Mouse (Mus musculus) Patski (cell line): ENCODE measurements at regions not wholly inside any gene's neighbourhood (a gene's known extent, or its start where the extent isn't known, plus 50 kb on each side); places are given as distances from the start of the nearest gene placed in this dataset.

ENCODE experiments used
- ATAC-seq: fragments of 100-300 bp; one replicate; pipeline ENCODE4 v1.8.0; 2021
- CTCF ChIA-PET: fragments of 350-600 bp; sonication (Branson Sonifier 250); formaldehyde crosslinking; loops from one replicate; lab custom pipeline; 2022; ENCODE audit warnings: inconsistent platforms; lab: Charles Lee
- POLR2A ChIA-PET: fragments of 350-600 bp; sonication (Branson Sonifier 250); formaldehyde crosslinking; loops from one replicate; lab custom pipeline; 2022; ENCODE audit warnings: antibody characterized with exemption, inconsistent platforms; lab: Charles Lee
- DNase-seq: peaks from one replicate; pipeline ENCODE4 v3.0.0-alpha.2; 2011; ENCODE audit warnings: low read depth, low spot score
- H3K27me3 ChIP-seq: fragments of 371-371 bp; one replicate; pipeline ENCODE4 v1.5.1; 2021
- CTCF ChIP-seq: fragments of 100-300 bp; IDR thresholded peaks from one replicate; pipeline ENCODE4 v1.5.1; 2021
- in situ Hi-C: fragments of 300-500 bp; cut with MboI; formaldehyde crosslinking; loops from 3 replicates; pipeline ENCODE4 v1.11.1; 2018; ENCODE audit warnings: low pct_unique_long_range_greater_than_20kb, mixed read lengths

GRCm38 (mm10) chr2:138703943-138704541 lies 447.7 kb downstream of the Btbd3 start:
- CTCF ChIA-PET, result no interaction called here
- DNase-seq, result no peak
- ATAC-seq, result no peak
- H3K27me3 ChIP-seq, result no peaks in the 10 kb centered on the region
- no peak for TF ChIP-seq CTCF
- POLR2A ChIA-PET, result no interaction called here
- in situ Hi-C loops, result no loop called here

GRCm38 (mm10) chr2:138708763-138709162 lies 452.4 kb downstream of the Btbd3 start:
- DNase-seq, result no peak
- ChIA-PET CTCF (interaction anchor here (0.9 kb wide), 1 partner anchor 41 kb away, joined by 3 read pairs; no protein-coding TSS in a partner anchor), POLR2A (no interaction called here)
- in situ Hi-C loops, result no loop called here
- no peak for ATAC-seq
- no peak for TF ChIP-seq CTCF
- H3K27me3 ChIP-seq, result no peaks in the 10 kb centered on the region

GRCm38 (mm10) chr2:138733846-138734245 lies 477.5 kb downstream of the Btbd3 start:
- CTCF ChIA-PET, result no interaction called here
- no peaks in the 10 kb centered on the region for H3K27me3 ChIP-seq
- in situ Hi-C loops, result no loop called here
- POLR2A ChIA-PET, result no interaction called here
- ATAC-seq, result no peak
- DNase-seq, result no peak
- no peak for TF ChIP-seq CTCF

GRCm38 (mm10) chr2:138744806-138745205 lies 488.4 kb downstream of the Btbd3 start:
- in situ Hi-C loops, result no loop called here

GRCm38 (mm10) chr2:138760439-138760963 lies 504.1 kb downstream of the Btbd3 start:
- ATAC-seq (no peak), DNase-seq (no peak)
- in situ Hi-C loops, result no loop called here
- ChIA-PET CTCF (no interaction called here), POLR2A (no interaction called here)
- H3K27me3 ChIP-seq, result no peaks in the 10 kb centered on the region
- no peak for TF ChIP-seq CTCF

More at GRCm38 (mm10) chr2:138744806-138745205, 488.4 kb downstream of the Btbd3 start:
- ChIA-PET POLR2A (interaction anchor here (0.6 kb wide), 1 partner anchor 9 kb away, joined by 9 read pairs; no protein-coding TSS in a partner anchor), CTCF (no interaction called here)
- H3K27me3 ChIP-seq, result no peaks in the 10 kb centered on the region
- no peak for DNase-seq
- TF ChIP-seq CTCF, result no peak
- ATAC-seq, result no peak

- no peak for DNase-seq
- CTCF ChIA-PET, result no interaction called here
- in situ Hi-C loops, result no loop called here
- POLR2A ChIA-PET, result no interaction called here
- no peaks in the 10 kb centered on the region for H3K27me3 ChIP-seq
- TF ChIP-seq CTCF, result no peak
- no peak for ATAC-seq
Measured at GRCm38 (mm10) chr2:138761400-138761799, 505.0 kb downstream of the Btbd3 start.

GRCm38 (mm10) chr2:138766275-138766842 lies 510.0 kb downstream of the Btbd3 start:
- POLR2A ChIA-PET, result no interaction called here

GRCm38 (mm10) chr2:138783781-138784180 lies 527.4 kb downstream of the Btbd3 start:
- ATAC-seq (no peak), DNase-seq (no peak)
- no peak for TF ChIP-seq CTCF
- ChIA-PET CTCF (interaction anchor here (1.0 kb wide), 1 partner anchor 11 kb away, joined by 3 read pairs; no protein-coding TSS in a partner anchor), POLR2A (no interaction called here)
- in situ Hi-C loops, result no loop called here
- H3K27me3 ChIP-seq, result no peaks in the 10 kb centered on the region

More at GRCm38 (mm10) chr2:138766275-138766842, 510.0 kb downstream of the Btbd3 start:
- in situ Hi-C loops, result no loop called here
- ATAC-seq (no peak), DNase-seq (no peak)
- no peaks in the 10 kb centered on the region for H3K27me3 ChIP-seq
- CTCF ChIA-PET, result interaction anchor here (0.9 kb wide), 1 partner anchor 12 kb away, joined by 4 read pairs; no protein-coding TSS in a partner anchor
- no peak for TF ChIP-seq CTCF

- no peaks in the 10 kb centered on the region for H3K27me3 ChIP-seq
- ChIA-PET CTCF (no interaction called here), POLR2A (no interaction called here)
- ATAC-seq (no peak), DNase-seq (no peak)
- TF ChIP-seq CTCF, result no peak
- in situ Hi-C loops, result no loop called here
Measured at GRCm38 (mm10) chr2:138792711-138793450, 536.5 kb downstream of the Btbd3 start.

- no peak for DNase-seq
- ChIA-PET POLR2A (no interaction called here), CTCF (no interaction called here)
- ATAC-seq, result no peak
- in situ Hi-C loops, result no loop called here
- TF ChIP-seq CTCF, result no peak
- H3K27me3 ChIP-seq, result no peaks in the 10 kb centered on the region
Measured at GRCm38 (mm10) chr2:138806196-138806595, 549.8 kb downstream of the Btbd3 start.

- H3K27me3 ChIP-seq, result no peaks in the 10 kb centered on the region
- in situ Hi-C loops, result no loop called here
- DNase-seq, result no peak
- ATAC-seq, result no peak
- ChIA-PET POLR2A (no interaction called here), CTCF (no interaction called here)
- TF ChIP-seq CTCF, result no peak
Measured at GRCm38 (mm10) chr2:138809767-138810166, 553.4 kb downstream of the Btbd3 start.
